Mouse (Mus musculus) stomach, embryonic 14.5 days (tissue): ENCODE data around the gene Slc2a12. TPM values are rescaled to one million over a fixed set of nuclear protein-coding genes. Genes with fewer than 3 reads are reported as not detected.

Source experiments
- ATAC-seq: fragments of 200-750 bp; cut with Nextera tagmentation; 2 replicates; pipeline ENCODE4 v1.8.0; 2017; ENCODE audit warnings: low read depth, moderate TSS enrichment; ENCODE audit not compliant: insufficient number of reproducible peaks, insufficient read depth, low FRiP score
- H3K27ac ChIP-seq: fragments of 300-500 bp; sonication (generic); 2 replicates; pipeline ENCODE4 v1.5.1; 2014; ENCODE audit warnings: mild to moderate bottlenecking, low read length, moderate library complexity, mixed read lengths
- H3K27me3 ChIP-seq: fragments of 300-500 bp; sonication (generic); 2 replicates; pipeline ENCODE4 v1.6.1; 2014; ENCODE audit warnings: low read length, control low read depth, mixed read lengths; ENCODE audit not compliant: control insufficient read depth, insufficient read depth
- H3K36me3 ChIP-seq: fragments of 300-500 bp; sonication (generic); 2 replicates; pipeline ENCODE4 v1.6.1; 2014; ENCODE audit warnings: mild to moderate bottlenecking, control low read depth, low read length, moderate library complexity, mixed read lengths; ENCODE audit not compliant: control insufficient read depth, insufficient read depth
- H3K4me1 ChIP-seq: fragments of 300-500 bp; sonication (generic); 2 replicates; pipeline ENCODE4 v1.6.1; 2014; ENCODE audit warnings: low read length, control low read depth, mixed read lengths; ENCODE audit not compliant: control insufficient read depth, insufficient read depth
- H3K4me2 ChIP-seq: fragments of 300-500 bp; sonication (generic); replicated peaks from 2 replicates; pipeline ENCODE4 v1.6.1; 2014; ENCODE audit warnings: low read depth, low read length, control low read depth
- H3K4me3 ChIP-seq: fragments of 300-500 bp; sonication (generic); 2 replicates; pipeline ENCODE4 v1.5.1; 2014; ENCODE audit warnings: low read depth, low read length, control low read depth
- H3K9ac ChIP-seq: fragments of 300-500 bp; sonication (generic); replicated peaks from 2 replicates; pipeline ENCODE4 v1.6.1; 2014; ENCODE audit warnings: low read depth, mild to moderate bottlenecking, control low read depth, low read length, moderate library complexity, mixed read lengths
- H3K9me3 ChIP-seq: fragments of 300-500 bp; sonication (generic); 2 replicates; pipeline ENCODE4 v1.6.1; 2016; ENCODE audit warnings: low read depth, low read length, control low read depth; ENCODE audit not compliant: control insufficient read depth
- WGBS: fragments of 180-500 bp; shearing (Covaris S2); extraction: QIAGEN DNeasy Blood & Tissue Kit; methylation state at CpG from one replicate; pipeline ENCODE4 v1.1.7; 2014; 5-methylcytosine and 5-hydroxymethylcytosine counted together
- polyA plus RNA-seq: library from polyadenylated mRNA; unstranded; fragments of >200 nt; fragmentation: Nextera tagmentation; extraction: Ambion mirVana; gene quantifications from 2 replicates; pipeline ENCODE4 v1.2.1, GENCODE M21; 2014

The Slc2a12 gene
- polyA plus RNA-seq, 1 experiment from 2014 or later = 2.8 TPM

DNA sequence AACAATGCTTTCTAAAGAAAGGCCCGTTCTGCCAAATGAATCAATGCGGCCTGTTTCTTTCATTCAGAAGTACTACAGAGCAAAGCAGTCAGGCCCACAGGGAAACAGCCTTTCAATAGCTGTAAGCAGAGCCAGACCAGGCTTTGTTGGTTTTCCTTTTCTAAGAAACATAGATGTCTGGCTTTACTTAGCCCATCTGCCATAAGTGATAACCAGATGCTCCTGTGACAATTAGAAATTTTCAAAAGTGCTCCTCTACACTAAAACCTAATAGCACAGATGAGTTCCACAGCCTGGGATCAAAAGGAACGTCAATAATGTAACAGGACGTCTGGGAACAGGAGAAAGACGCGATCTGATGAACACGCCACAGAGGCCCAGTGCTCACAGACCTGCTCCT is 81.5 kb downstream of the Slc2a12 start:
- WGBS = 73% methylated on average over 7 of the region's 7 CpGs
- H3K27ac ChIP-seq = no peak overlapping the region
- no peaks in the 10 kb centered on the region for H3K9me3 ChIP-seq
- H3K4me2 ChIP-seq = no peak overlapping the region
- no peak overlapping the region for H3K9ac ChIP-seq
- H3K36me3 ChIP-seq = no peaks in the 10 kb centered on the region
- peaks cover 12% of the 10 kb centered on the region for H3K4me1 ChIP-seq
- no peak for ATAC-seq
- no peaks in the 10 kb centered on the region for H3K27me3 ChIP-seq
- H3K4me3 ChIP-seq = no peak overlapping the region

DNA sequence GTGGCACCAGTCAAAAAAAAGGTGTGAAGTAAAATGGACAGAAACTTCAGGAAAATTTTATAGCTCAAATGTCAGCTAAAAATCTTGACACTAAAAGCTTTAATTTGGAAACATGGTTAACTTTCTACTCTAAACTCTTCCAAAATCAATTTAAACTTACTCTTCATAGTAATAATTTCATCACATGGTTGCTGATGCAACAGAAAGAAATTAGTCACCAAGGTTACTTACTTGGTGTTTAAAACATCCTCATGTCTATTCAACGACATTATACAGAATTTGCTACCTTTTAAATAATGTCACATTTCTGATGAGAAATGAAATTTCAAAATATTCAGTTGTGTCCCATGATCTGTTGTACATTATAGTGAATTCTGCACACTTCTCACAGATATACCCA is 83.4 kb downstream of the Slc2a12 start:
- no peaks in the 10 kb centered on the region for H3K36me3 ChIP-seq
- H3K27me3 ChIP-seq = no peaks in the 10 kb centered on the region
- ATAC-seq = no peak
- WGBS = 93% methylated on average over 1 of the region's 1 CpGs
- H3K27ac ChIP-seq = no peak overlapping the region
- no peaks in the 10 kb centered on the region for H3K9me3 ChIP-seq
- no peak overlapping the region for H3K4me3 ChIP-seq
- H3K9ac ChIP-seq = no peak overlapping the region
- no peak overlapping the region for H3K4me2 ChIP-seq
- H3K4me1 ChIP-seq = peaks cover 12% of the 10 kb centered on the region

- WGBS = under 1% methylated on average over 38 of the region's 39 CpGs
- peak; percentile 66 for ATAC-seq
- Histone ChIP-seq H3K4me2 (peak overlapping the region; percentile 92), H3K4me3 (peak overlapping the region; percentile 97), H3K9ac (peak overlapping the region; percentile 92), H3K4me1 (peaks cover 12% of the 10 kb centered on the region), H3K27ac (peak overlapping the region; percentile 66; the same call in 1 of the 2 replicates), H3K9me3 (no peaks in the 10 kb centered on the region), H3K36me3 (no peaks in the 10 kb centered on the region), H3K27me3 (no peaks in the 10 kb centered on the region)
These were observed 85.6 kb downstream of the Slc2a12 start for GRCm38 (mm10) chr10:22730266-22730991.

- no peaks in the 10 kb centered on the region for H3K36me3 ChIP-seq
- ATAC-seq = no peak; the same call in 1 of the 2 replicates
- peak overlapping the region; percentile 97 for H3K4me3 ChIP-seq
- peaks cover 12% of the 10 kb centered on the region for H3K4me1 ChIP-seq
- H3K27ac ChIP-seq = peak overlapping the region; percentile 66; the same call in 1 of the 2 replicates
- no peaks in the 10 kb centered on the region for H3K9me3 ChIP-seq
- peak overlapping the region; percentile 92 for H3K4me2 ChIP-seq
- peak overlapping the region; percentile 92 for H3K9ac ChIP-seq
- WGBS = under 1% methylated on average over 33 of the region's 33 CpGs
- no peaks in the 10 kb centered on the region for H3K27me3 ChIP-seq
These were observed 86.1 kb downstream of the Slc2a12 start for GRCm38 (mm10) chr10:22730992-22731271.

DNA sequence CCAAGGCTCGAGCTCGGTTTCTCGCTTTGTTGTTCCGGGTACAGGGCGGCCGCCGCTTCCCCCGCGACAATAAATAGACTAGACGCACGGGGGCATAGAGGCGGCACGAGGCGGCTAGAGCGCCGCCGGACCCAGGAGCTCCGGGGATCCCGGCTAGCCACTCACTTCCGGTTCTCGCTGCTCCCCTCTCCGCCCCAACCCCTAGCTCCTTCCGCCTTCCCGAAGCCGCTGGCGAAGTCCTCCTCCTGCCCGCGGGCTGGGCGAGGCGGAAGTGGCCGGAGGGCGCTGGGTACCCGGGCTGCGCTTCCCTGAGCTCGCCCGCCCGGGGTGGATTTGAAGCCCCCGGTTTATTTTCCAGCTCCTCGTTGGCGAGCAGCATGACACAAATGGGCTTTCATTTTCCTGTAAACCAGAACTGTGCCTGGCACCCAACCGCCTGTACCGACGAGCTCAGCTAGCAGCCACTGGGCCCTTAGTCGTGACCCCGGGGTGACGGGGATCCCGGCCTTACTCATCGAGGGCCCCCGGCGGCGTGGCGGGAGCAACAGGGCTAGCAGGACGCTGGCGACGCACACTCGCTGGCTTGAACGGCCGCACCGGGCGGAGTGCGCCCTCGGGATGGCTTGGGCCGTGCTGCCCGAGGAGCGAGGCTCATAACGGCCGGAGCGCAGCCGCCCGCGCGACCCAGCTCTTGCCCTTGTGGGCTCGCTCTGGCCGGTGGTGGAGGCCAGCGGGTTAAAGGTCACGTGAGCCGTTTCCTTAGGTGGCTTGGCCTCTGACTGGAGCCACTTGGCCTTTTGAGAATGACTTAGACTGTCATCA is 86.7 kb downstream of the Slc2a12 start, which contains the start of gene Tbpl1:
Tbpl1 (minus strand) TSS at position 667 of the 822 bp plus-strand sequence.
- H3K4me1 ChIP-seq = peaks cover 12% of the 10 kb centered on the region
- H3K4me2 ChIP-seq = peak within 1 kb of the TSS; percentile 92
- H3K9ac ChIP-seq = peak within 1 kb of the TSS; percentile 92
- peak within 1 kb of the TSS; percentile 97 for H3K4me3 ChIP-seq
- no peaks in the 10 kb centered on the region for H3K36me3 ChIP-seq
- H3K27ac ChIP-seq = peak within 1 kb of the TSS; percentile 91
- under 1% methylated on average over 74 of the region's 77 CpGs for WGBS
- no peaks in the 10 kb centered on the region for H3K27me3 ChIP-seq
- no peaks in the 10 kb centered on the region for H3K9me3 ChIP-seq
- ATAC-seq = peak; percentile 99

DNA sequence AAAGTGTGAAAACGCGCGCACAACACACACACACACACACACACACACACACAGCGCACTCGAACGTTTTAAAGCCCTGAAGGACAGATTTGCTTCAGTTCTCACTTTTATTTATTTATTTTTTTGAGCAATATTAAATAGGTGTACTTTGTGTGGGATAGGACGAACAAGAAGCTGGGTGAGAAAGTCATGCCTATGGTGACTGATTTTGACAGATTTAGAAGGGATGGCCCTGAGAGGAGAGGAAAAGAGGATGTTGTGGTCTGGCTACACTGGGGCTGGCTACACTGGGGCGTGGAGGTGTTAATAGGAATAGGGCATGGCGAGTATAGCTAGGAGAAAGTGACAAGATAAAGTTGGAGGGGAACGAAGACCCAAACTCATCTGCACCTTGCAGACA is 87.4 kb downstream of the Slc2a12 start:
- 51% methylated on average over 10 of the region's 10 CpGs for WGBS
- no peaks in the 10 kb centered on the region for H3K27me3 ChIP-seq
- H3K27ac ChIP-seq = no peak overlapping the region
- peak overlapping the region; percentile 97 for H3K4me3 ChIP-seq
- peak overlapping the region; percentile 92; the same call in 1 of the 2 replicates for H3K9ac ChIP-seq
- peak overlapping the region; percentile 92 for H3K4me2 ChIP-seq
- no peak for ATAC-seq
- peaks cover 12% of the 10 kb centered on the region for H3K4me1 ChIP-seq
- no peaks in the 10 kb centered on the region for H3K9me3 ChIP-seq
- H3K36me3 ChIP-seq = no peaks in the 10 kb centered on the region

DNA sequence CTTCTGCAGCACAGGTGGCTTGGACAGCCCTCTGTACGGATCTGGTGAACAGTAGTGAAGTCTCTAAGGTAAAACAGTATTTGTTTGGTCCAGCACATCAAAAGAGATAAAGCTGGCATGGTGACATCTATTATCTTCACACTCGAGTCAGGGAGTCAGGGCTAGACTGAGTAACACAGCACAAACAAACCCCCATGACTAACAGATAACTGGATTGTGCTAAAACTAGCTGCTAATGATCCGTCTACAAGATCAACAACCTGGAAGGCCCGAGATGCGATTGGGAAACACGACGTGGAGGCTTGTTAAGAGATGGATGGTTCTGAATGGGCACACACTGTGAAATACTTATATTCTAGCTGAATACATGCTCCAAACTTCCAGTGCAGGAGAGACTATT is 101.1 kb downstream of the Slc2a12 start:
- H3K27me3 ChIP-seq = no peaks in the 10 kb centered on the region
- H3K4me3 ChIP-seq = no peak overlapping the region
- H3K27ac ChIP-seq = no peak overlapping the region
- no peaks in the 10 kb centered on the region for H3K36me3 ChIP-seq
- no peaks in the 10 kb centered on the region for H3K4me1 ChIP-seq
- H3K4me2 ChIP-seq = no peak overlapping the region
- WGBS = 57% methylated on average over 7 of the region's 7 CpGs
- H3K9me3 ChIP-seq = no peaks in the 10 kb centered on the region
- no peak for ATAC-seq
- H3K9ac ChIP-seq = no peak overlapping the region

DNA sequence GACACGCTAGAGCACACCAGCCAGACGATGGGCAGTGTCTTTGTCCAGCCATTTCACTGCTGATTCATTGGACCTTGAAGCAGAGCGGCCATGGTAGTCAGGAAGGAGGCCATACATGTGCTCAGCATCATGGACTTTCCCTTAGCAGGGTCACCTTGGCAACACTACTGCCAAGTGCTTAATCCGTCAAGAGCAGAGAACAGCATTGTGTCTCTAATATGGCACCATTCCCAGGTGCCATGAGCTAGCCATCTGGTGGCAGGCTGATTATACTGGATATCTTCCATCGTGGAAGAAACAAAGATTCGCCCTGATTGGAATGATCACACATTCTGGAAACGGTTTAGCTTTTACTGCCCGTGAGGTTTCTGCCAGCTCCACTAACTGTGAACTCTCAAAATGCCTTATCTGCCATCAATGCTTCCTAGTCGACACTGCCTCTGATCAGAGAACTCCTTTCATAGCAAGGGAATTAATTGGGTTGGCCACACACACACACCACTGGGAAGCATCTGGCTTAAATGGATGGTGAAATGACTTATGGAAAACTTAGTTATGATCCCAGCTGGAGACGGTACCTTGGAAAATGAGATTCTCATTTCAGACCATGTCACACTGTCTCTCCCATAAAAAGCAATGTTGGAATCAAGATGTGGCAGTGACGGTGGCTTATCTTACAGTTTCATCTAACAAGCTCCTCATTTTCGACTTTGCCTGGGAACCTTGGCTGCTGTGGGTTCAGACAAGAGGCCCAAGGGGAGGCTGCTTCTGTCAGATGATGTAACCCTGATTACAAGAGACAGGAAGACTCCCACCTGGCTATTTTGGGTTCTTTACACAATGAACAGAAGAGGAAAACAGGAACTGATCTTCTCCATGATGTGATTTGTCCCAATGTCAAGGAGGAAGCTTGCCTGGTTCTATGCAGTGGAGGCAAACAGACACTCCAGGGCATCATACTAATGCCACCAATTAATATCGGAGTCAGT is 101.8 kb downstream of the Slc2a12 start:
- Histone ChIP-seq H3K36me3 (no peaks in the 10 kb centered on the region), H3K4me1 (no peaks in the 10 kb centered on the region), H3K9me3 (no peaks in the 10 kb centered on the region), H3K27me3 (no peaks in the 10 kb centered on the region), H3K9ac (no peak overlapping the region), H3K4me2 (no peak overlapping the region), H3K4me3 (no peak overlapping the region), H3K27ac (no peak overlapping the region)
- ATAC-seq = no peak
- 55% methylated on average over 13 of the region's 13 CpGs for WGBS
